Mouse (Mus musculus) testis, postnatal 10 days (tissue): Measurements from ENCODE around the gene AL732309.1.

Experiments used
- DNase-seq: peaks from one replicate; pipeline ENCODE4 v3.0.0; 2021; ENCODE audit warnings: low spot score

Gene AL732309.1

GRCm38 (mm10) chr2:25238106-25238505 lies 8.6 kb downstream of the AL732309.1 start:
- DNase-seq: no peak

- DNase-seq: no peak
Observed at GRCm38 (mm10) chr2:25237522-25237921, 9.1 kb downstream of the AL732309.1 start.

- DNase-seq: no peak
Observed at GRCm38 (mm10) chr2:25236614-25237013, 10.0 kb downstream of the AL732309.1 start, which contains the start of gene Rnf224. Rnf224 (minus strand) TSS chr2:25236787.

GRCm38 (mm10) chr2:25234551-25235220 lies 12.0 kb downstream of the AL732309.1 start:
- no peak for DNase-seq

- DNase-seq: no peak
Observed at GRCm38 (mm10) chr2:25234050-25234449, 12.6 kb downstream of the AL732309.1 start, which contains the start of gene Slc34a3. Slc34a3 (minus strand) TSS chr2:25234364.

- DNase-seq: no peak
Observed at GRCm38 (mm10) chr2:25233421-25233820, 13.2 kb downstream of the AL732309.1 start.

- no peak for DNase-seq
Observed at GRCm38 (mm10) chr2:25231038-25231437, 15.6 kb downstream of the AL732309.1 start.

GRCm38 (mm10) chr2:25230581-25230980 lies 16.1 kb downstream of the AL732309.1 start:
- DNase-seq: no peak

GRCm38 (mm10) chr2:25229582-25229981 lies 17.1 kb downstream of the AL732309.1 start:
- DNase-seq: no peak

GRCm38 (mm10) chr2:25228995-25229530 lies 17.6 kb downstream of the AL732309.1 start:
- no peak for DNase-seq

- DNase-seq: peak; percentile 90
Observed at GRCm38 (mm10) chr2:25228431-25228889, 18.2 kb downstream of the AL732309.1 start.

GRCm38 (mm10) chr2:25227406-25227805 lies 19.3 kb downstream of the AL732309.1 start:
- DNase-seq: no peak

- no peak for DNase-seq
Observed at GRCm38 (mm10) chr2:25226864-25227263, 19.8 kb downstream of the AL732309.1 start.

GRCm38 (mm10) chr2:25225811-25226379 lies 20.8 kb downstream of the AL732309.1 start:
- no peak for DNase-seq

- DNase-seq: peak; percentile 94
Observed at GRCm38 (mm10) chr2:25224766-25225752, 21.6 kb downstream of the AL732309.1 start.

GRCm38 (mm10) chr2:25224492-25224765 lies 22.2 kb downstream of the AL732309.1 start, which contains the start of gene Tubb4b:
Tubb4b (minus strand) TSS chr2:25224702.
- no peak for DNase-seq

GRCm38 (mm10) chr2:25223681-25224491 lies 22.8 kb downstream of the AL732309.1 start:
- DNase-seq: peak; percentile 82

GRCm38 (mm10) chr2:25221331-25221772 lies 25.3 kb downstream of the AL732309.1 start:
- no peak for DNase-seq

- no peak for DNase-seq
Observed at GRCm38 (mm10) chr2:25218445-25218844, 28.2 kb downstream of the AL732309.1 start, which contains the start of gene Fam166a. Fam166a (plus strand) TSS chr2:25218745.

- no peak for DNase-seq
Observed at GRCm38 (mm10) chr2:25217666-25218065, 29.0 kb downstream of the AL732309.1 start.

GRCm38 (mm10) chr2:25214444-25214843 lies 32.2 kb downstream of the AL732309.1 start, which contains the start of gene Stpg3:
Stpg3 (minus strand) TSS chr2:25214637.
- no peak for DNase-seq
